Mouse (Mus musculus) forebrain, embryonic 12.5 days (tissue): ENCODE measurements around the gene Rgs5. TPM values are rescaled to one million over a fixed set of nuclear protein-coding genes. Genes with fewer than 3 reads are reported as not detected.

Experiments
- ATAC-seq: fragments of 200-750 bp; cut with Nextera tagmentation; 2 replicates; pipeline ENCODE4 v1.8.0; 2017; ENCODE audit warnings: moderate TSS enrichment; ENCODE audit not compliant: low FRiP score
- H3K27ac ChIP-seq: fragments of 300-500 bp; sonication (generic); 2 replicates; pipeline ENCODE4 v1.5.1; 2016; ENCODE audit warnings: mild to moderate bottlenecking
- H3K27me3 ChIP-seq: fragments of 300-500 bp; sonication (generic); 2 replicates; pipeline ENCODE4 v1.6.1; 2016; ENCODE audit warnings: mild to moderate bottlenecking
- H3K36me3 ChIP-seq: fragments of 300-500 bp; sonication (generic); replicated peaks from 2 replicates; pipeline ENCODE4 v1.6.1; 2016; ENCODE audit warnings: mild to moderate bottlenecking
- H3K4me1 ChIP-seq: fragments of 300-500 bp; sonication (generic); 2 replicates; pipeline ENCODE4 v1.6.1; 2016
- H3K4me2 ChIP-seq: fragments of 300-500 bp; sonication (generic); 2 replicates; pipeline ENCODE4 v1.6.1; 2016; ENCODE audit warnings: mild to moderate bottlenecking, moderate library complexity
- H3K4me3 ChIP-seq: fragments of 300-500 bp; sonication (generic); replicated peaks from 2 replicates; pipeline ENCODE4 v1.5.1; 2016; ENCODE audit warnings: mild to moderate bottlenecking
- H3K9ac ChIP-seq: fragments of 300-500 bp; sonication (generic); 2 replicates; pipeline ENCODE4 v1.6.1; 2016; ENCODE audit warnings: mild to moderate bottlenecking
- H3K9me3 ChIP-seq: fragments of 300-500 bp; sonication (generic); 2 replicates; pipeline ENCODE4 v1.6.1; 2016
- WGBS: fragments of 180-500 bp; shearing (Covaris S2); methylation state at CpG from one replicate; pipeline ENCODE4 v1.1.7; 2016; 5-methylcytosine and 5-hydroxymethylcytosine counted together
- polyA plus RNA-seq: library from polyadenylated mRNA; unstranded; fragments of >200 nt; fragmentation: Nextera tagmentation; extraction: Ambion mirVana; gene quantifications from 2 replicates; pipeline ENCODE4 v1.2.1, GENCODE M21; 2016

Gene Rgs5
- polyA plus RNA-seq, result 4.8 and 5.2 TPM in 2 replicates

DNA sequence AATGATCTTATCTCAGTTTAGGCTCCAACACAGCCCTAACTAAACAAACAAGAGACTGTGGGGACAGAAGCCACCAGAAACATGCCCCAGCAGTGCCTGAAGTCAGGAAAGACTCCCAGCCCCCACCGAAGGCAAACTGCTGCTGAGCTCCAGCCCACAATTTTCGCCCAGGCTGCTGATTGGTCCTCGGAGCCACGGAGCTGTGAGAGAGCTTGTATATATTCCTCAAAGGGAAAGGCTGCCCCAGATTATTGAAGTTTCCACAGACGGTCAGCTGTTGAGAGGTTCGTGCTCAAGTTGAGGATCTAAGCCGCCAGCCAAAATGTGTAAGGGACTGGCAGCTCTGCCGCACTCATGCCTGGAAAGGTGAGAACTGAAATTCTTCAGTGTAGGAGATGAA lies at the start of gene Rgs5:
Rgs5 (plus strand) TSS at position 246 of the 400 bp plus-strand sequence.
- WGBS, result 35% methylated on average over 8 of the region's 8 CpGs
- no peaks in the 10 kb centered on the region for H3K36me3 ChIP-seq
- peaks cover 14% of the 10 kb centered on the region for H3K4me1 ChIP-seq
- no peak within 1 kb of the TSS for H3K9ac ChIP-seq
- no peak for ATAC-seq
- H3K9me3 ChIP-seq, result no peaks in the 10 kb centered on the region
- no peak within 1 kb of the TSS for H3K4me3 ChIP-seq
- H3K27me3 ChIP-seq, result no peaks in the 10 kb centered on the region
- H3K4me2 ChIP-seq, result peak within 1 kb of the TSS; percentile 17; the same call in 1 of the 2 replicates
- no peak within 1 kb of the TSS for H3K27ac ChIP-seq

DNA sequence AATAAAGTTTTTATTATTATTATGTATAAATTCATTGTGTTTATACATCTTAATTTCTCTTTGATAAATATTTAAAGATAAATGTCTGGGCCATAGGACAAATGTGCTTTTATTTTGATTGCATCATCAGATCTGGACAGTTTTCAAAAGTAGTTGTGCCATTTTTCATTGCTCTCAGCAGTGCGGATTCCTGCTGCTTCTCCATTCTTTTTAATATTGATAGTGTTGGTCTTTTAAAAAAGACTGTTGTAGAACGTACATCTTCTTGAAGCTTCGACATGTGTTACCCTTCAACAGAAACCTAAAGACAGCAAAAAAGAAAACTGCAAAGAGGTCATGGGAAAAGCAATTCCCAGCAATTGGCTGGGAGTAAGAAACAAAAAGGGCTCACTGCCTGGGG lies 49.1 kb upstream of the Rgs5 start:
- Histone ChIP-seq H3K4me3 (no peak overlapping the region), H3K4me1 (no peaks in the 10 kb centered on the region), H3K4me2 (no peak overlapping the region), H3K36me3 (no peaks in the 10 kb centered on the region), H3K27ac (no peak overlapping the region), H3K9me3 (no peaks in the 10 kb centered on the region), H3K27me3 (no peaks in the 10 kb centered on the region), H3K9ac (no peak overlapping the region)
- ATAC-seq, result no peak
- WGBS, result 74% methylated on average over 3 of the region's 3 CpGs

DNA sequence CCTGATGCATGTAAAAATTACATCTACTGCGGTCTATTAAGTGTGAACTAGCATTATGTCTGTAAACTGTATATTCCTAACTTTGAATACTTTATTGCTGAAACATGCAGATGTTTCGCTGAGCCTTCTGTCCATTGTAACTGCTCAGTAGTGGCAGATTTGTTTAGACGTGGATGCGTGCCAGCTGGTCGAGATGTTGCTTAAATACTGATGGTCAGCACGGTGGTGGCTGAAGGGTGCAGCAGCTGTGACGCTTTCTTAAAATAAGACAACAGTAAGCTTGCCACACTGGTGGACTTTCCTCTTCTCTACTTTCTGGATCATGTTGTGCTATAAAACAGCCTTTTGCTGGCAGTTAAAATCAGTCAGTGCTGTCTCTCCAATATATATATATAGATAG lies 25.6 kb upstream of the Rgs5 start:
- H3K27ac ChIP-seq, result no peak overlapping the region
- no peak overlapping the region for H3K4me3 ChIP-seq
- H3K9me3 ChIP-seq, result no peaks in the 10 kb centered on the region
- ATAC-seq, result no peak
- H3K4me1 ChIP-seq, result no peaks in the 10 kb centered on the region
- H3K36me3 ChIP-seq, result no peaks in the 10 kb centered on the region
- H3K27me3 ChIP-seq, result no peaks in the 10 kb centered on the region
- H3K9ac ChIP-seq, result no peak overlapping the region
- 87% methylated on average over 7 of the region's 7 CpGs for WGBS
- no peak overlapping the region for H3K4me2 ChIP-seq

DNA sequence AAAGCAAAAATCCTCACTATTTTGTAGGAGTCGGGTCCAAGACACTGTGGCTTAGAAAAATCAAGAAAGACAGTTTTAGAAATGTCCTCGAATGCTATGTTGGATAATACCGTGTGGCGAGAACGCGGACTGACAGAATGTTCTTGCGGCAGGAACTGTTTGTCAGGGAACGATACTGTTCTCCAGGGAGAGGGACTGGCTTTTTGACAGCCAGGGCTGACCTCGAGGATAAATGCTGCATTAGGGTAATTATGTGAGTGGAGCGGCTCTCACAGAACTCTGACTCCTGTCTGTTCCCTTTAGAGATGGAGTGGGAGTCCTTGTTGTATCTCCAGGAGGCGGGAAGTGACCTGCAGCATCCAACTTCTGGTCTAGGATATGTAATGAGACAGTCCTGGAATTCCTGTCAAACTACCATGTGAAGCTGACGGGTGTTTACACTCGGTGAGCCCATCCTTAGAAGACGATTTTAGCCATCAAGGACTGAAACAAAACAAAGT lies 18.0 kb upstream of the Rgs5 start:
- Histone ChIP-seq H3K9ac (no peak overlapping the region), H3K36me3 (no peaks in the 10 kb centered on the region), H3K27ac (no peak overlapping the region), H3K4me3 (no peak overlapping the region), H3K4me2 (no peak overlapping the region), H3K4me1 (no peaks in the 10 kb centered on the region), H3K27me3 (no peaks in the 10 kb centered on the region), H3K9me3 (no peaks in the 10 kb centered on the region)
- 72% methylated on average over 14 of the region's 14 CpGs for WGBS
- no peak for ATAC-seq

DNA sequence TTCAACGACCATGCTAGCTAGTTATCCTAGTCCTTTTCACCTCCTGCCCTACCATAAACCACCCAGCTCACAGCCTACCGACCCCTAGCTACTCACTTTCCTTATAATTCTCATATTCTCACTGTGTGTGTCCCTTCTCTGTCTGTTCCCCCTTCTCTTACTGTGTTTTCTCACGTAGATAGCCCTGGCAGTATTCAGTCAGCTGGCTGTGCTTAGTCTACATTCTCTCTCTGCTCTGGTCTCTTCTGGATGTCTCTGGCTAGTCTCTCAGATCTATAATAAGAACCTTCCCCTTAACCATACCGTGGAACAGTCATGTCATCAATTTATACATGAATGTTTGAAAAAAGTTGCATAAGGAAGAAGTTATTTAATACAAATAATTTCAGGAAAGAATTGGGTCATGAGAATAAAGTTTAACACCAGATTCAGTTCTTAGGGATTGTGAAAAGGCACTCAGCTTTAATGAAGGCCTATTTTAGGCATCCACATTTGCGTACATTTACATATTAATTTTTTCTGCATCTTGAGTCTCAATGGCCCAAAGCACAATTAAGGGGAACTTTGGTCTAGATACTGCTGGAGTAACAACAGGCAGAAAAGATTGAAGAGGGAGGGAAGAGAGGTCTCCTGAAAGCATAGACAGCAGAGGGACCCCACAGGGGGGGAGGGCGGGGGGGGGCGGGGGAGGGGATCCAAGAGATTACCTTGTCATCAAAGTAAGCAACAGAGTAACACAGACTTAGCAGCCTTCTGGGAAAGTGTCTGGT lies 10.2 kb upstream of the Rgs5 start:
- no peak overlapping the region for H3K4me3 ChIP-seq
- H3K27ac ChIP-seq, result no peak overlapping the region
- no peak overlapping the region for H3K9ac ChIP-seq
- H3K27me3 ChIP-seq, result no peaks in the 10 kb centered on the region
- H3K4me2 ChIP-seq, result no peak overlapping the region
- no peaks in the 10 kb centered on the region for H3K4me1 ChIP-seq
- H3K9me3 ChIP-seq, result no peaks in the 10 kb centered on the region
- 66% methylated on average over 6 of the region's 7 CpGs for WGBS
- ATAC-seq, result 0 out of 2 replicates have a peak, but pooled peaks have one; percentile 44
- H3K36me3 ChIP-seq, result no peaks in the 10 kb centered on the region

DNA sequence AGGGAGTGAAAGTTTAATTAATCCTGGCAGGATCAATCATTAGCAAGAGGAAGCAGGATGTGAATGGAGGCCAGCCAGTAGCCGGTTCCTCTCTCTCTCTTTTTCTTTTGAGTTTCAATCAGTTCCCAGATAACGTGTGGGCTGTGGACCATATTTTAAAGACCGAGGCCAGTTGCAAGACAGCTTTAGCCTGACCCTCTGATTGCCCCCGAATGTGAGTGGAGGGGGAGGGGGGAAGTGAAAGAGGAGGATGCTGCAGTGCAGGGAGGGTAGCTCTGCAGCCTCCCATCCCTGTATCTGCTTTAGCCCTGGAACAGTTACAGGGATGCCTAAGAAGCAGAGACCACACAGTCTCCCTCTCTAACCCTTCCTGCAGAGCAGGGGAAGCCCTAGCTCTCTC lies 4.2 kb downstream of the Rgs5 start:
- Histone ChIP-seq H3K27ac (no peak overlapping the region), H3K4me1 (peaks cover 14% of the 10 kb centered on the region), H3K9ac (no peak overlapping the region), H3K36me3 (no peaks in the 10 kb centered on the region), H3K4me2 (no peak overlapping the region), H3K27me3 (no peaks in the 10 kb centered on the region), H3K9me3 (no peaks in the 10 kb centered on the region), H3K4me3 (no peak overlapping the region)
- ATAC-seq, result no peak
- WGBS, result 11% methylated on average over 4 of the region's 4 CpGs

DNA sequence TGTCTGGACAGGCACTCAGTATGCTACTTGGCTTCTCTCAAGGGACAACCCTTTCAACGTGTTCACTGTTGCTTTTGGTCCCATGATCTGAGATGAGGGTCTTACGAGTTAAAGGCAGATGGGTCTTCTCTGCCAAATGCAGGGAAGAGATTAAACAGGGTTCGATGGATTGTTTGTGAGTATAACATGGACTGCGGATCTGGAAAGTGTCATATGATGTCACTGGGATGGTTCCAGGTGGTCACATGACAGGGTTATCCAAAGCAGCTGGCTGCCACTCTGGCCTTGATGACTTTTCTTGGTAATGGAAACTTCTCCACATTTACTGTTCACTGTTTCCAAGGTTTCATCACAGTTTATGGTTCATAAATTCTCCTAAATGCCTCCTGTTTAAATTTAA lies 12.0 kb downstream of the Rgs5 start:
- WGBS, result 80% methylated on average over 4 of the region's 4 CpGs
- H3K9ac ChIP-seq, result no peak overlapping the region
- H3K4me1 ChIP-seq, result no peaks in the 10 kb centered on the region
- H3K9me3 ChIP-seq, result no peaks in the 10 kb centered on the region
- no peak overlapping the region for H3K4me3 ChIP-seq
- H3K27ac ChIP-seq, result no peak overlapping the region
- no peaks in the 10 kb centered on the region for H3K36me3 ChIP-seq
- no peaks in the 10 kb centered on the region for H3K27me3 ChIP-seq
- ATAC-seq, result no peak
- H3K4me2 ChIP-seq, result no peak overlapping the region

DNA sequence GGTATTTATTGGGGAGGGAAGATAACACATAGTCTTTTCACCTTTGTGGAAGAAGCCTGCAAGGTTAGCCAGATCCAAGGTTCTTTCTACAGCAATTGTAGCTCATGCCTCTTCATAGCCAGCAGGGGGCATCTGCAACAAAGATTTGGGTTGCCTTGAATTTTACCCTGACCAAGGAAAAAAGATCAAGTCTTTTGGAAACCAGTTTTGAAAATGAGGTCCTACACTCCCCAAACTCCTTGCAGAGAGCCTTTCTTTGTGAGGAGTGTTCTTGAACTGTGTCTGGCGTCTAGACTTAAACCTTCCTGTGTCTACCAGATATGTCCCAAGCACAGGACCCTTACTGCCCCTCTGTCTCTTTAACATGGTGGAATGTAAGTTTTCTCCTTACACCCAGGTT lies 15.4 kb downstream of the Rgs5 start:
- no peaks in the 10 kb centered on the region for H3K9me3 ChIP-seq
- peak; percentile 41; the same call in 1 of the 2 replicates for ATAC-seq
- 74% methylated on average over 1 of the region's 1 CpGs for WGBS

DNA sequence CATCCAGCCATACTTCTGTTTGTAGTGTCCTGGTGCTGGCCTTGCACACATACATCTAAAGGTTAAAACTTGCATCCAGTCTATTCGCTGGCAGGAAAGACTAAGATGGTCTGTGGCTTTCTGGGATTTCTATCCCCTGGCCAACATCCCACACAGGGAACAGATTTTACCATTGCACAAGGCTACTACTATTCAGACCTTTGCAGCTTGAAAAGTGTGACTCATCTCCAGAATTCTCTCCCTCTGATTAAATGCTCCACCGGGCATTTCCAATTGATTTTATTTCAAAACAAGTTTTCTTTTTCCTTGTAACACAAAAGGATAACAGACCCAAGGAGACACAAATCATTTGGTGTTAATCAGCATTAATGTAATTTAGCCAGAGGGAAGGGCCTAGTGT lies 16.5 kb downstream of the Rgs5 start:
- no peak overlapping the region for H3K9ac ChIP-seq
- H3K27me3 ChIP-seq, result no peaks in the 10 kb centered on the region
- no peak for ATAC-seq
- H3K4me3 ChIP-seq, result no peak overlapping the region
- WGBS, result 88% methylated on average over 2 of the region's 2 CpGs
- no peaks in the 10 kb centered on the region for H3K36me3 ChIP-seq
- H3K4me1 ChIP-seq, result no peaks in the 10 kb centered on the region
- H3K4me2 ChIP-seq, result no peak overlapping the region
- H3K27ac ChIP-seq, result no peak overlapping the region
- H3K9me3 ChIP-seq, result no peaks in the 10 kb centered on the region

More for the DNA sequence above, 15.4 kb downstream of the Rgs5 start:
- no peak overlapping the region for H3K9ac ChIP-seq
- no peak overlapping the region for H3K27ac ChIP-seq
- no peaks in the 10 kb centered on the region for H3K4me1 ChIP-seq
- H3K4me3 ChIP-seq, result no peak overlapping the region
- no peak overlapping the region for H3K4me2 ChIP-seq
- H3K36me3 ChIP-seq, result no peaks in the 10 kb centered on the region
- no peaks in the 10 kb centered on the region for H3K27me3 ChIP-seq

DNA sequence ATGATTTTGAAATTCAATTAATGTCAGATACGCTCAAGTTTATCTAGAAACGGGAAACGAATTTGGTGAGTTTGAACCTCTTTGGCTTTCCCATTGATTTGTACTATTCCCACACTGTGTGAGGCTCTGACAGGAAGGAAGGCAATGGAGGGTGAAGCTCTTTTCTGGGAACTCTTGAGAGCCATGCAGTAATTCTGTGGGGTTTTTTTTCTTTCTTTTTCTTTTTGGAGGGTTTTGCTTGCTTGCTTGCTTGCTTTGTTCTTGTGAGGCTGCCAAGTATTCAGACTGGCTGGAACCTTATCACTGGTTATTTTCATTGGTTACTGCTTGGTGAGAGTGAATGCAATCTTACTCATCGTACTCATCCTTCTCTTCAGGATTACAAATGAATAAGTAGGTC lies 17.0 kb downstream of the Rgs5 start:
- H3K4me1 ChIP-seq, result no peaks in the 10 kb centered on the region
- H3K9me3 ChIP-seq, result no peaks in the 10 kb centered on the region
- no peaks in the 10 kb centered on the region for H3K36me3 ChIP-seq
- no peak overlapping the region for H3K4me2 ChIP-seq
- H3K9ac ChIP-seq, result no peak overlapping the region; the same call in 1 of the 2 replicates
- no peak for ATAC-seq
- WGBS, result 81% methylated on average over 4 of the region's 4 CpGs
- no peak overlapping the region for H3K27ac ChIP-seq
- no peak overlapping the region for H3K4me3 ChIP-seq
- H3K27me3 ChIP-seq, result no peaks in the 10 kb centered on the region

DNA sequence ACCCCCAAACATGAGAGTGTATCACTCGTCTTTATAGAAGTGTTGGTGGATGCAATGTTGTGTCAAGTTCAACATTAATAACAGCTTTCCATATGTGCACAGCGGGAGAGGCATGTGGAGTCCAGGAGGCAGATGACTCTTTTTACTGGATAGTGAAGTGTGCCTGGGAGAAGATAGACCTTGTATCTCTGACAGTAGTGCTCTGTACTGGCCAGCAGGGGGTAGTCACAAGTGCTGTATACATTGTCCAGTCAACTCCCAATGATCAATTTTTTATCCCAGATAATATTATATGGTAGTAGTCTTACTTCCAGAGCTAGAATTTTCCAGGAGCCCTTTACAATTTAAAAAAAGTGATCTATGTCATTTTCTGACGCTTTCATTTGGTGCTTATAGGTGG lies 18.8 kb downstream of the Rgs5 start:
- Histone ChIP-seq H3K9ac (no peak overlapping the region), H3K27ac (no peak overlapping the region), H3K4me1 (no peaks in the 10 kb centered on the region), H3K27me3 (no peaks in the 10 kb centered on the region), H3K4me3 (no peak overlapping the region), H3K4me2 (no peak overlapping the region), H3K36me3 (no peaks in the 10 kb centered on the region), H3K9me3 (no peaks in the 10 kb centered on the region)
- 53% methylated on average over 3 of the region's 3 CpGs for WGBS
- ATAC-seq, result no peak

DNA sequence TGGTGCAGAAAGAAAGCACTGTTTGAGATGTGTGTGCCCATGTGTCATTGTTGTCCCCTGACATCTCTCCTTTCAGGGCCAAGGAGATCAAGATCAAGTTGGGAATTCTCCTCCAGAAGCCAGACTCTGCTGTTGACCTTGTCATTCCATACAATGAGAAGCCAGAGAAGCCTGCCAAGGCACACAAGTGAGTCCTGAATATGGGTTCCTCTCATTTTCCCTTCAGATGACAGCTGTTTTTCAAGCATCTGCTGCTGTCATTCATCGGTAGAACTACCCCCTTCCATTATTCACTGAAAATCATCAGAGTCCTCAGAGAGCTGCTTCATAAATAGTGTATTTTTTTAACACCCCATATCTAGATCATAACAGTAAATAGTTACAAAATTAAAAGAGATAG lies 21.4 kb downstream of the Rgs5 start:
- no peaks in the 10 kb centered on the region for H3K27me3 ChIP-seq
- no peaks in the 10 kb centered on the region for H3K4me1 ChIP-seq
- no peak for ATAC-seq
- no peak overlapping the region for H3K9ac ChIP-seq
- no peaks in the 10 kb centered on the region for H3K9me3 ChIP-seq
- no peak overlapping the region for H3K4me2 ChIP-seq
- H3K4me3 ChIP-seq, result no peak overlapping the region
- H3K36me3 ChIP-seq, result no peaks in the 10 kb centered on the region
- H3K27ac ChIP-seq, result no peak overlapping the region
- WGBS, result 86% methylated on average over 1 of the region's 1 CpGs
